In genomic region chr1:125721104-125721758, GRCm38 (mm10) we compare ENCODE assay signal across 24 mouse cellular contexts. TPM values are rescaled to one million over a fixed set of nuclear protein-coding genes. Genes with fewer than 3 reads are reported as not detected.
"Had no signal": no experiment of that assay in that cellular context is flagged by ENCODE, and none has a peak within 500 bp of the region (broad histone marks: within the 10 kb centered on the region; RNA-seq: fewer than 3 reads in every experiment).

No protein-coding gene starts in this region.

- H3K27me3 ChIP-seq: limb, embryonic 13.5 days; liver, embryonic 15.5 days had no signal

- H3K36me3 ChIP-seq: limb, embryonic 10.5 days; limb, embryonic 13.5 days; liver, embryonic 15.5 days had no signal

- H3K27ac ChIP-seq: layer of hippocampus, adult 2 months; limb, embryonic 10.5 days; limb, embryonic 13.5 days; liver, embryonic 15.5 days had no signal

- H3K9me3 ChIP-seq: limb, embryonic 10.5 days; limb, embryonic 13.5 days; liver, embryonic 15.5 days had no signal

- H3K4me2 ChIP-seq: limb, embryonic 13.5 days; liver, embryonic 11.5 days; liver, embryonic 15.5 days; midbrain, embryonic 11.5 days had no signal

- DNase-seq: kidney, adult 11 months; kidney, adult 8-10 months; kidney, postnatal 14 days; kidney, postnatal 4 days; layer of hippocampus, adult 9-11 months; lung, adult 2 months; lung, postnatal 14 days; lung, postnatal 4 days; midbrain, embryonic 14.5 days; retina, postnatal 1 day; right cerebral cortex, postnatal 25 days; thymus, postnatal 4 days had no signal

- H3K9ac ChIP-seq: limb, embryonic 13.5 days; liver, embryonic 15.5 days had no signal

- H3K4me1 ChIP-seq: limb, embryonic 10.5 days; limb, embryonic 13.5 days had no signal

- H3K4me3 ChIP-seq: layer of hippocampus, adult 2 months; limb, embryonic 10.5 days; limb, embryonic 13.5 days; liver, embryonic 15.5 days had no signal

RNA-seq across cellular contexts. Expression of gene Gpr39, which starts 44.4 kb away (rescaled TPM):
- total RNA-seq: left cerebral cortex, adult 18-20 months; left cerebral cortex, postnatal 25 days; megakaryocyte progenitor cell, adult 5-6 weeks; megakaryocyte-erythroid progenitor cell, adult 5-6 weeks had no signal
- polyA plus RNA-seq: limb, embryonic 10.5 days; limb, embryonic 13.5 days; midbrain, embryonic 11.5 days; midbrain, embryonic 14.5 days; neural tube, embryonic 11.5 days; neural tube, embryonic 14.5 days had no signal
